Mouse (Mus musculus): ENCODE measurements around the gene Tril.

The Tril gene

GRCm38 (mm10) chr6:53820486-53820985 is at the start of gene Tril:
Tril (minus strand) TSS chr6:53820830.
- DNase-seq (ENCODE audit: low spot score in 2 of 2) = peak in 1 of 2 experiments; percentile 37

- no peak for DNase-seq (ENCODE audit: low spot score in 2 of 2)
These were observed 42.4 kb upstream of the Tril start for GRCm38 (mm10) chr6:53863011-53863410.

GRCm38 (mm10) chr6:53859106-53859505 is 38.5 kb upstream of the Tril start:
- no peak for DNase-seq (ENCODE audit: low spot score in 2 of 2)

GRCm38 (mm10) chr6:53857822-53858221 is 37.2 kb upstream of the Tril start:
- no peak for DNase-seq (ENCODE audit: low spot score in 2 of 2)

GRCm38 (mm10) chr6:53856775-53857174 is 36.1 kb upstream of the Tril start:
- DNase-seq (ENCODE audit: low spot score in 2 of 2) = no peak

- no peak for DNase-seq (ENCODE audit: low spot score in 2 of 2)
These were observed 34.6 kb upstream of the Tril start for GRCm38 (mm10) chr6:53854971-53855856.

GRCm38 (mm10) chr6:53854226-53854625 is 33.6 kb upstream of the Tril start:
- no peak for DNase-seq (ENCODE audit: low spot score in 2 of 2)

GRCm38 (mm10) chr6:53853546-53853945 is 32.9 kb upstream of the Tril start:
- no peak for DNase-seq (ENCODE audit: low spot score in 2 of 2)

GRCm38 (mm10) chr6:53844626-53845025 is 24.0 kb upstream of the Tril start:
- no peak for DNase-seq (ENCODE audit: low spot score in 2 of 2)

- no peak for DNase-seq (ENCODE audit: low spot score in 2 of 2)
These were observed 4.6 kb upstream of the Tril start for GRCm38 (mm10) chr6:53825213-53825612.

- DNase-seq (ENCODE audit: low spot score in 2 of 2) = no peak
These were observed 441 bp upstream of the Tril start for GRCm38 (mm10) chr6:53821041-53821501.

- no peak for DNase-seq (ENCODE audit: low spot score in 2 of 2)
These were observed 707 bp downstream of the Tril start for GRCm38 (mm10) chr6:53819761-53820485.

- no peak for DNase-seq (ENCODE audit: low spot score in 2 of 2)
These were observed 1.6 kb downstream of the Tril start for GRCm38 (mm10) chr6:53818732-53819661.

GRCm38 (mm10) chr6:53818264-53818731 is 2.3 kb downstream of the Tril start:
- DNase-seq (ENCODE audit: low spot score in 2 of 2) = peak in 1 of 2 experiments; percentile 30

GRCm38 (mm10) chr6:53817763-53818174 is 2.9 kb downstream of the Tril start:
- no peak for DNase-seq (ENCODE audit: low spot score in 2 of 2)

GRCm38 (mm10) chr6:53816661-53817060 is 4.0 kb downstream of the Tril start:
- DNase-seq (ENCODE audit: low spot score in 2 of 2) = no peak

- no peak for DNase-seq (ENCODE audit: low spot score in 2 of 2)
These were observed 4.9 kb downstream of the Tril start for GRCm38 (mm10) chr6:53815691-53816090.

- no peak for DNase-seq (ENCODE audit: low spot score in 2 of 2)
These were observed 6.4 kb downstream of the Tril start for GRCm38 (mm10) chr6:53814214-53814613.

GRCm38 (mm10) chr6:53812242-53812641 is 8.4 kb downstream of the Tril start:
- no peak for DNase-seq (ENCODE audit: low spot score in 2 of 2)

- no peak for DNase-seq (ENCODE audit: low spot score in 2 of 2)
These were observed 11.8 kb downstream of the Tril start for GRCm38 (mm10) chr6:53808801-53809200.

GRCm38 (mm10) chr6:53807185-53807584 is 13.4 kb downstream of the Tril start:
- DNase-seq (ENCODE audit: low spot score in 2 of 2) = no peak
